Mouse (Mus musculus) adrenal gland, postnatal 10 days (tissue): Measurements from ENCODE around the gene Cct2. TPM values are rescaled to one million over a fixed set of nuclear protein-coding genes. Genes with fewer than 3 reads are reported as not detected.

Experiments
- total RNA-seq, 2 experiments: library from RNA; stranded (reverse); gene quantifications; 2 replicates each; pipeline ENCODE4 v1.2.3; 2021

Gene Cct2
- total RNA-seq, 2 experiments from 2014 or later: 211 to 224 TPM

Other genes with a start within 250 kb of the Cct2 start
- gene Myrfl, start 166.9 kb downstream of the Cct2 start, total RNA-seq: under 1 TPM; 0.12 to 0.39 TPM
- 10 to 100 TPM; 41.3 to 49.3 TPM for gene Rab3ip, start 113.0 kb downstream of the Cct2 start, total RNA-seq
- gene Gm10271, start 91.2 kb downstream of the Cct2 start, total RNA-seq: not detected
- under 1 TPM; 0.48 to 0.70 TPM for gene Best3, start 77.5 kb downstream of the Cct2 start, total RNA-seq
- gene Lrrc10, start 18.5 kb downstream of the Cct2 start, total RNA-seq: not detected
- 10 to 100 TPM; 24.0 to 26.4 TPM for gene Frs2, start 84.7 kb upstream of the Cct2 start, total RNA-seq
- 10 to 100 TPM; 42.5 to 47.6 TPM for gene Yeats4, start 160.7 kb upstream of the Cct2 start, total RNA-seq
- gene 9530003J23Rik, start 174.9 kb upstream of the Cct2 start, total RNA-seq: not detected
- gene Lyz2, start 218.5 kb upstream of the Cct2 start, total RNA-seq: 100 to 1,000 TPM; 106 to 122 TPM
- 10 to 100 TPM; 12.3 to 13.9 TPM for gene Lyz1, start 229.1 kb upstream of the Cct2 start, total RNA-seq